Mouse (Mus musculus) bone marrow macrophage, adult 2 months (primary cell): ENCODE results near the gene Pcp4l1. TPM values are rescaled to one million over a fixed set of nuclear protein-coding genes. Genes with fewer than 3 reads are reported as not detected.
A peak's percentile ranks its signal among the peaks of the same experiment; 100 is the strongest.

ENCODE experiments used
- H3K27ac ChIP-seq: 2 replicates; pipeline ENCODE4 v1.5.1; 2012; ENCODE audit warnings: low read depth, low read length; ENCODE audit not compliant: insufficient read depth
- H3K4me1 ChIP-seq: 2 replicates; pipeline ENCODE4 v1.6.1; 2012; ENCODE audit warnings: low read length; ENCODE audit not compliant: control insufficient read depth, insufficient read depth
- H3K4me3 ChIP-seq: 2 replicates; pipeline ENCODE4 v1.5.1; 2012; ENCODE audit warnings: mild to moderate bottlenecking, low read length, moderate library complexity; ENCODE audit not compliant: insufficient read depth
- CTCF ChIP-seq: IDR thresholded peaks from 2 replicates; pipeline ENCODE4 v1.5.1; 2012; ENCODE audit warnings: low read depth, mild to moderate bottlenecking, low read length, moderate library complexity
- POLR2A ChIP-seq: IDR thresholded peaks from 2 replicates; pipeline ENCODE4 v1.6.1; 2012; ENCODE audit warnings: mild to moderate bottlenecking, low read depth, low read length, borderline replicate concordance
- polyA plus RNA-seq: library from polyadenylated mRNA; stranded (reverse); fragments of >200 nt; gene quantifications from 2 replicates; pipeline ENCODE4 v1.2.4, GENCODE M21; 2012; ENCODE audit not compliant: missing spikeins, insufficient read depth, insufficient read length

The Pcp4l1 gene
- polyA plus RNA-seq, 1 experiment, result 145 TPM

DNA sequence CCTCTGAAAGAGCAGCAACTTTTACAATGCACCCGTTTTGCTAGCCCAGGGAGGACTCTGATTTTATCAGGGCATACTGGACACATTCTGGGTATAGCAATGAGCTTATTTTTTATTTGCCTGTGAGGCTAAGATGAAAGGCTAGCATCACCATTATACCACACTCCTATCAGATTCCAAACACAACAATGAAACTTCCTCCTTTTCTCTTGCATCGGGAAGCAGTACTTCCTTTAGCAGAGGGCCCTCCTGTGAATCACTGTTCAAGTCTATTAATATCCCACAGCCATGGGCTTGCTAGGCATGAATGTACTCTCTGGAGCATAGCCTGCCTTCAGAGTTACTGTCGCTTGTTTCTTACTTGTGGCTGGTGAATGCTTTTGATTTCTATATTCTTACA, 24.9 kb downstream of the Pcp4l1 start:
- Histone ChIP-seq H3K4me1 (peaks cover 59% of the 10 kb centered on the region), H3K27ac (peak overlapping the region; percentile 97), H3K4me3 (0 out of 2 replicates have a peak overlapping the region, but pooled peaks have one; percentile 1)
- TF ChIP-seq POLR2A, result no peak
- no peak for TF ChIP-seq CTCF

DNA sequence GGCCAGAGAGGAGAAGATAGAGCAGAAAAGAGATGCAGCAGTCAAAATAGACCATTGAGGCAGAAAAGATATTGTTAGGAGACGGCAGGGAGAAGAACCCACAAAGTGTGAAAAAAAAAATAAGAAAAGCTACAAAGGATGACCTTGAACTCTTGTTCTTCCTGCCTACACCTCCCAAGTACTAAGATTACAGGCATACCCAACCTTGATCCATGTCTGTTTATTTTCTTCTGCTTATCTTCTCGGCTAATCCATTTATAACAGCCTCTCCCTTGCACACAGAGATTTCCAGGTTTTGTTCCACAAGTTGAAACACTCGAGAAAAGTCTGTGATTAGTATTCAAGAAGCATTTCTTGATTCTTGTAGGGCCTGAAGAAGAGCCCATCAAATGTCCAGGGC, 26.2 kb downstream of the Pcp4l1 start:
- TF ChIP-seq POLR2A, result no peak
- no peak for TF ChIP-seq CTCF
- Histone ChIP-seq H3K27ac (peak overlapping the region; percentile 16; the same call in 1 of the 2 replicates), H3K4me3 (no peak overlapping the region), H3K4me1 (peaks cover 68% of the 10 kb centered on the region)

DNA sequence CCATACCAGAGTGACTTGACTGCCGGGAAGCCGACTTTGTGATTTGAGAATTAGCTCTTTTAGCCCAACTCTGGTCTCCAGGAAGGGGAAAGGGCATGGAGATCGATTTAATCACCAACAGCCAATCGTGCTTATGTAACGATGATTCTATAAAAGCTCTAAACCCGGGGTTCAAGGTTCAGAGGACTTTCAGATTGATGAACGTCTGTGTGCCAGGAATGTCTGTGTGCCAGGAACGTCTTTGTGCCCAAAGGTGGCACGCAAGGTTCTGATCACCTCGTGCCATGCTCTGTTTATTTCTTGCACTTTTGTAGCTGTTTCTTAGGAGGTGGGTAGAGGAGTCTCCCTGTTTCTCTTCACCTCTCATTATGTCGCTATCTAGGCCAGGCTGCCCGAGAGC, 27.2 kb downstream of the Pcp4l1 start:
- no peak for TF ChIP-seq CTCF
- TF ChIP-seq POLR2A, result no peak
- no peak overlapping the region for H3K4me3 ChIP-seq
- H3K4me1 ChIP-seq, result peaks cover 64% of the 10 kb centered on the region
- H3K27ac ChIP-seq, result no peak overlapping the region

DNA sequence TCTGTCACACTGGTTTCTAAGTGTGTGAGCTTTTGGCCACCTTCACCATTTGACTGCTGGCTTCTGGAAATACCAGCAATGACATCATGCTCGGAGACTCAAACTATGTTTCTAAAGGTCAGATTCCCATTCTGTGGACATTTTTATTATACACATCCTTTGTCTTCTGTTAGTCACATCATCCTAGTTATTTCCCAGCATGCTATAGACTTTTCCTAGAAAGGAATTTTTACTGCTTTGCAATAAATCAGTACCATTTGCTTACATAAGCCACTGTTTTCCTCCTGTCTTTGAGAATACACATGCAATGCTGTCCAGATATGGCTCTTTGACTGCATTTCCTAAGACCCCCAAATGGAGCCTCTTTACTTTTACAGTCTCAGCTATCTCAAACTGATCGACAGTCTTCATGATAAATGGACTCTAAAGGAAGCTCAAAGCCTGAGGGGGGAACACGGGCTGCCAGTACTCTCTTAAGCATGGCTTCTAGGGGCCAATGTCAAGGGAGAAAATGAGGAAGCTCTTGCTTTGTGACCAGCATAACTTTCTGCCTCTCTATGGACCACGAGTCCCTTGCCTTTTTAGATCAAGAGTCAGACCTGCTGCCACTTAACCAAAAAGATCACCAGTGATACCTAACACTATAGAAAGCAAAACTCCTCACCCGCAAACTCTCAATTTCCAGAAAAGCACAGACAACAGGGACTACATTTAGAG, 30.3 kb downstream of the Pcp4l1 start:
- peaks cover 50% of the 10 kb centered on the region for H3K4me1 ChIP-seq
- peak overlapping the region; percentile 45 for H3K27ac ChIP-seq
- no peak overlapping the region for H3K4me3 ChIP-seq
- no peak for TF ChIP-seq CTCF

DNA sequence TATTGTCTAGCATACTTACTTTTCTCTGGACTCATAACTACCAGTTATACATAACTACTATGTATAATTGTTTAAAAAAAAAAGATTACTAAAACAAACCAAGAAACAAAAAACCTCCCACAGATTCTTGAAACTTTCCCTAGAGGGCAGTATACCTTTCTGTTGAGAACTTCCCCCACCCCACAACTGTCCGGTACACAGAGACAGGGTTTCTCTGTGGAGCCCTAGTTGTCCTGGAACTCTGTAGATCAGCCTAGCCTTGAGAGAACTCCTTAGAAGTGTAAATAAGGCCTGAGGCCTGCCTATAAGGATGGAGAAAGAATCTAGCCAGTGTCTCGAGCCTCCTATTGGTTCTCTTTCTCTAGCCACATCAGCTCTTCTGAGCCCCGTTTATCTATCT, 31.8 kb downstream of the Pcp4l1 start:
- H3K4me3 ChIP-seq, result no peak overlapping the region
- TF ChIP-seq POLR2A, result no peak
- no peak for TF ChIP-seq CTCF
- peaks cover 48% of the 10 kb centered on the region for H3K4me1 ChIP-seq

DNA sequence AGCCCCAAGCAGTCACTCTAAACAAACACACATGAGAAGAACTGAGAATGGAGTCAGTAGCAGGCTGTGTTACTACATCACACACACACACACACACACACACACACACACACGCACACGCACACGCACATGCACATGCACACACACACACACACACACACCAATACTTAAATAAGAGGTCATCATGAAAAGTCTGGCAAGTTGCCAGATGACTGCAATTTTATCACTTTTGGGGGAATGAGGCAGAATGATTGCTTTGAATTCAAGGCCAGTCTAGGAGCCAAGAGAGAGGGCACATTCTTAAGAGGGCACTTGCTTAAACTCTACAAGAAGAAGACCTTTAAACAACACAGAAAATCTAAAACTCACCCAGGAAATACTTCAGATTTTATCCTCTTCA, 33.5 kb downstream of the Pcp4l1 start:
- Histone ChIP-seq H3K4me3 (no peak overlapping the region), H3K27ac (no peak overlapping the region), H3K4me1 (peaks cover 45% of the 10 kb centered on the region)
- no peak for TF ChIP-seq POLR2A
- no peak for TF ChIP-seq CTCF

More for the DNA sequence above, 31.8 kb downstream of the Pcp4l1 start:
- H3K27ac ChIP-seq, result peak overlapping the region; percentile 26; the same call in 1 of the 2 replicates

DNA sequence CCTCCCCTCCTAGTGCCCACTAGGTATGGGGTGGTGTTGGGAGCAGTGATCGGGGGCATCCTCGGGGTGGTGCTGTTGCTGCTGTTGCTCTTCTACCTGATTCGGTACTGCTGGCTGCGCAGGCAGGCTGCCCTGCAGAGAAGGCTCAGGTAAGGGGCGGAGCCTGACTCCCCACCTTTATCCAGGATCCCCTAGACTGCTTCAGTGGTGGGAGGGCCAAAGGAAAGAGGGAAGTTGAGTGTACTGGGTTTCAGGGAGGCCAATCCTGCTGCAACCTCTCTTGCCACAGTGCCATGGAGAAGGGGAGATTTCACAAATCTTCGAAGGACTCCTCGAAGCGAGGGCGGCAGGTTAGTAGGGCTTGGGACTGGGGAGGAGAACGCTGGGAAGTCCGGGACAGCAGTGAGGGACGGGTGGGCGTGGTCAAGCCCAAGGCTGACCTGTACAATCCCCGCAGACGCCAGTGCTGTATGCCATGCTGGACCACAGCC, 36.5 kb downstream of the Pcp4l1 start:
- no peak for TF ChIP-seq POLR2A
- no peak for TF ChIP-seq CTCF
- H3K4me3 ChIP-seq, result no peak overlapping the region
- peaks cover 36% of the 10 kb centered on the region for H3K4me1 ChIP-seq

DNA sequence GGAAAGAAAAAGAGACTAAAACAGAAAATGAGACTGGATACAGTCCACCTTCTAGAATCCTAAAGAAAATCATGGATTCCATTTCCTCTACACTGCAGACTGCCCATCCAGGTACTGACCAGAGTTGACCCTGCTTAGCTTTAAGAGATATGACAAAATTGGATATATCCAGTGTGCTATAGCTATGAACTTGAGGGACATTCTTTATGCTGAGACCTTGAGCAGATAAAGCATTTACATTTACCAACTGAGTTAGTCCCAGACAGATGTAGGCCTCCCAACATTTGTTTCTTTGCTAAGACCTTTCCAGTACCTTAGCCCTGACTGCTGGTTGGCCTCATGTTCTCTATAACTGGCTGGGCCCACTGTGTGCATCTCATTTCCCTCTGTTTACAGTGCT, 38.1 kb downstream of the Pcp4l1 start:
- Histone ChIP-seq H3K4me1 (peaks cover 37% of the 10 kb centered on the region), H3K27ac (no peak overlapping the region), H3K4me3 (no peak overlapping the region)
- TF ChIP-seq CTCF, result no peak
- TF ChIP-seq POLR2A, result no peak

More for the DNA sequence above, 36.5 kb downstream of the Pcp4l1 start:
- H3K27ac ChIP-seq, result no peak overlapping the region

DNA sequence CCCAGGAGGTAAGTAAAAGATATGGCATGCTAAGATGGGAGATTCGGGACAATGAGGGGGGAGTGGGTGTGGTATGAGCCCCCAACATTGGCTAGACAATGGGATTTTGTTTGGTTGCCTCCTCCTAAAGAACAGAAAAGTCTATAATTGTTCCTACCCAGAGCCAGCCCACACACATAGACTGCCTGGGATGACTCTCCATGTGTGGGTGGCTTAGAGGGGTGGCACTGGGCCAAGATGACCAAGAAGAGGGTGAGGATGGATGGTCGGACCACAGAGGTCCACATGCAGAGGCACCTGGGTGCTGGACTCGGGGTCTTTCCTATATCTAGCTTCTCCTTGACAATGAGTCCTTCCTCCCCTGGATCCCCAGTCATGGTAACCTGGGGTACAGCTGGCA, 39.4 kb downstream of the Pcp4l1 start:
- peaks cover 34% of the 10 kb centered on the region for H3K4me1 ChIP-seq
- no peak overlapping the region for H3K4me3 ChIP-seq
- peak overlapping the region; percentile 9 for H3K27ac ChIP-seq
- TF ChIP-seq POLR2A (no peak), CTCF (no peak)

DNA sequence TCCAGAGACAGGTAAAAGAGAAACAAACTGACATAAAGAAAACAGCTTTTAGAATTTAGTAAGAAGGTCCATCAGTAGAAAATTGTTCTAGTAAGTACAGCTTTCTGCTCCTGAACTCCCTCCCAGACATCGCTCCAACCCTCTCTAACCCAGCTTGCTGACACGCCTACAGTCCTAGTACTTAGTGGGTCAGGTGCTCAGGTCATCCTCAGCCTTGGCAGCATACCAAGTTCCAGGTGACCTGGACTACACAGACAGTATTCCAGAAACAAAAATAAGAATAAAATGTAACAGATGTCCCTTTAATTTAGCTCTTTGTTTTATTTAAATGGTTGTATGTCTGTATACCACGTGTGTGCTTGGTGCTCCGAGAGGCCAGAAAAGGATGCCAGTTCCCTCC, 44.1 kb downstream of the Pcp4l1 start:
- no peak for TF ChIP-seq CTCF
- no peak for TF ChIP-seq POLR2A
- Histone ChIP-seq H3K4me1 (peaks cover 30% of the 10 kb centered on the region), H3K27ac (no peak overlapping the region), H3K4me3 (no peak overlapping the region)
